Mouse (Mus musculus): ENCODE results near the gene Acvr1.

The Acvr1 gene

DNA sequence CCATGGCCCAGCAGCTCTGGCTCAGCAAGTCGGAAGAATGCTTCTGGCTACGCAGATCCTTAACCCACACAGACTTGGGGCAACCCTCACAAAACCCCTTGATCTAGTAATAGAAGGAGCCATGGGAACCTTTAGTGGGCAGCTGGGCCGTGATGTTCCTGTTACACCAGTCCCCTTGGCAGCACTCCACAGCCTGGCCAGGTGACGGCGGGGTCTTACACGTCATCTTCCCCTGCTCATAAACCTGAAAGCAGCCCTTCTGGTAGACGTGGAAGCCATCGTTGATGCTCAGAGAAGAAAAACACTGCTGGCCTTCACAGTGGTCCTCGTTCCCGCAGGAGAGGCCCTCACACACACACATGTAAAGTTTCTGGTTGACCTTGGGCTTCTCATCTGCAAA lies 87.4 kb downstream of the Acvr1 start:
- DNase-seq (ENCODE audit: low spot score in 2 of 2): no peak

- DNase-seq (ENCODE audit: low spot score in 2 of 2): no peak
These were observed 88.8 kb downstream of the Acvr1 start for GRCm38 (mm10) chr2:58478144-58478543.

DNA sequence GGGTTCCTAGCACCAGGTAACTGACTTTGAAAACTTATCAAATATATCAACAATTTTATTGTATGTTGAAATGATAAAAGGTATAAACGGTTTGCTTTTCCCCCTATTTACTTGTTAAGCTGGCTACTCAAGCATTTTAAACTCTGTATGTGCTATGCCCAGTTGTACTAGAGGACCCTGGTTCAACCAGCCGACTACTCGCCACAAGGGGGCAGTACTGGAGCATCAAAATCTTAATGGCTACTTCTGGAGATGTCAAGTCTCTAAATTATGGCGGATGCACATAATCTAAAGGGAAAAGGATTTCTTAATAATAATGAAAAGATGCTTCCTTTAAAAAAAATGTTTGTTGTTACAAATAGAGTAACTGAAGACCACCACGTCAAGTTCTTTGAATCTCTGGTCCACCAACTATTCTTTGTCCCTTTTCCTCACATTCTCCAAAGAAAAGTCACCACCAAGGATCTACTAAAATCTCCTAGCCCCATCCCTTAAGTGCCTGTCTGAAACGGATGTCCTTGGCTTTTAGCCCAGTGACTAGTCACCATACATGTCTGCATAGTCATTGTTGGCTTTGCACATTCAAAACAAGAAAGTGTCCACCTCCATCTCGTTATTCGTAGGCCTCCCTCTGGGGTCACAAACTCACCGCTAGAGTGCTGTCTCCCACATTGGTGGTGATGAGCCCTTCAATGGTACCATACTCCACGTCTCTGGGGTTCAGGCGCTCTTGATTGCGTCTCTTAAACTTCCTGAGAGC lies 89.8 kb downstream of the Acvr1 start:
- peak; percentile 57 to 84 for DNase-seq (ENCODE audit: low spot score in 2 of 2)

DNA sequence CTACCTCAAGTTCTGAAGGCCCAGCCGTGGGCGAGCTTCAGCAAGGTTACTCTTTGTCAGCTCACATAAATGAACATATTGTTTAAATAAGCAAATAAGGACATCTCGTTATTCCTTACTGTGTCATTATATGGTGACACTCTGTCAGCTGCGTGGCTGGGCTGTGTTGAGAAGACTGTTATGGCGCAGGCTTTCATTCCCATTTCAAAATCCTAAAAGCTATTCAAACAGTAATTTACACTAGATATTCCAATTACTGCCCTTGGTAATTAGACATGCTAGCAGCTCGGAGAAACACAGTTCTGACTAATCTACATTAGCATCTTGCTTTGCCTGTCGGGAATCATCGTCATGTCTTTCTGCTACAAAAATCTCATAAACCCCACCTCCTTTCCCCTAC lies 91.4 kb downstream of the Acvr1 start:
- DNase-seq (ENCODE audit: low spot score in 2 of 2): no peak

DNA sequence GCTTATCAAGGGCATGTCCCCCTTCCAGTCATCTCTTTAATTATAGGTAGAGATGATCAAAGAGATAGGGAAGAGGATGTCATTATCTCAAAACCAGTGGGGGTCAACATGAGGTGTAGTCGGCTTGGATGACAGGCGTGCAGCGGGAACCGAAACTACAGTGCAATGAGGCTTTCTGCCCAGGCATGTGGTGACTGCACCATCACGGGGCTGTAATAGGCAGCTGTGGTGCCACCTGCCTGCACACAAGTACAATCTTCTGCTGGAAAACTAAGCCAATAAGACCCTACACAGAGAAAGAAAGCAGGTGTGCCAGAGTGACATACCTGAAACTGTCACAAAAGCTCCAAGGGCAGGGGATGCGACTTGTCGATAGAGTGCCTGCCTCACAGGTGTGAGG lies 96.7 kb downstream of the Acvr1 start:
- DNase-seq (ENCODE audit: low spot score in 2 of 2): no peak

GRCm38 (mm10) chr2:58469816-58470215 lies 97.1 kb downstream of the Acvr1 start, which contains the start of gene Gm17409:
Gene Gm17409, plus strand, starts transcription at chr2:58470116.
- no peak for DNase-seq (ENCODE audit: low spot score in 2 of 2)

DNA sequence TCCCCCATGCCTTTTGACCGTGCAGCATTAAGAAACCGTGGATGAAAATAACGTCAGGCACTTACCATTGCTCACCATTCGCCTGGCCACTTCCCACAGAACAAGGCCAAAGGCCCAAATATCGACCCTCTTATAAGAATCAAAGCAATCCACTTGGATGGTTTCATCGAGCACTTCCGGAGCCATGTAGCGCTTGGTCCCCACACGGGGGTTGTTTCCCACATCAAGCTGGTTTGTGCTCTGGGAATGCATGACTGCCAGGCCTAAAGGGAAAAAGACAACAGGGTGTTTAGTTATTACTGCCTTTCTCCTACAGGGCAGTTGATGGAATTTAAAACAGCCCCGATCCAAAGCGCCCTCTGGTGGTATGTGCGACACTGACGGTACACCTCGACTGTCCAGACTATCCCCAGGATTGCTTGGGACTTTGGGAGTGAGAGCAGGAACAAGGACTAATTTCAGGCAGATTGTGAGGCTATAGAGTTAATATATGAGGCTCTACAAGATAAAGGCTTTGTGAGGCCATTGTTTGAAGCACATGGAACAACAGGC lies 108.1 kb downstream of the Acvr1 start:
- DNase-seq (ENCODE audit: low spot score in 2 of 2): no peak

DNA sequence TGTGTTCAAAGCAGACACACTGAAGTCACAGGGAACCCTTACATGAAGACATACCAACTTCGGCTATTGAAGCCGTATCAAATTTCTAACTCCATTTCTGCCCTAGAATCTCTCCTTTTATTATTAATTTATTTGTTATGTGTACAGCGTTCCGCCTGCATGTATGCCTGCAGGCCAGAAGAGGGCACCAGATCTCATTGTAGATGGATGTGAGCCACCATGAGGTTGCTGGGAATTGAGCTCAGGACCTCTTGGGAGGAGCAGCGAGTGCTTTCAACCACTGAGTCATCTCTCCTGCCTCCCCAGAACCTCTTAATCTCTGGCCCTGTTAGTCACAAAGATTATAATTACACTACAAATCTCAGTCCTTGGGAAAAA lies 109.5 kb downstream of the Acvr1 start:
- DNase-seq (ENCODE audit: low spot score in 2 of 2): no peak

DNA sequence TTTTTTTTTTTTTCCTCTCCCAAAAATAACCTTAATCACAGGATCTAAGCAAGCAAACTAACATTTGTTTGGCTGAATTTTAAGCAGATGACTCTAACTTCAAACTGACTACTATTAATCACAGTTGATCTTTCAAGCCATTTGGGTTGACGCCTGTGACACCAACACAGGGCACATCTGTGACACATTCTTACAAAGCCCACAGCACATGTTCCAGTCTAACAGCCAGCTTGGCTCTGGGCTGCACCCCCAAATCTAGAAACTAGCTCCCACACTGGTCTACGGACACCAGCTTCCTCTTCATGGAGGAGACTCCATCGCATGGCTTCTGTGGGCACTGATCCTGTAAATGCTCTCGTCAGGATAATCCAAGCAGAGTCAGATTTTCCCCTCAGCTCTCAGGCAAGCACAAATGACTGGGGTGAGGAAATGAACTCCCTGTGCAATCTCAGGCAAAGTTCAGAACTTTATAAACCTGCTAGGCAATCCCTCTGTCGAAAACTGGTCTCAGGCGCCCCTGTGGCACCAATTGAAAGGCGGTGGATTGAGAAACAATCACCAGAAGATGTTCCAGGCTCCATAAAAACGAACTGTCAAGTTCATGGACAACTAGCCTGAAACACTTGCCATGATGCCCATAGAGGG lies 110.0 kb downstream of the Acvr1 start:
- DNase-seq (ENCODE audit: low spot score in 2 of 2): no peak

DNA sequence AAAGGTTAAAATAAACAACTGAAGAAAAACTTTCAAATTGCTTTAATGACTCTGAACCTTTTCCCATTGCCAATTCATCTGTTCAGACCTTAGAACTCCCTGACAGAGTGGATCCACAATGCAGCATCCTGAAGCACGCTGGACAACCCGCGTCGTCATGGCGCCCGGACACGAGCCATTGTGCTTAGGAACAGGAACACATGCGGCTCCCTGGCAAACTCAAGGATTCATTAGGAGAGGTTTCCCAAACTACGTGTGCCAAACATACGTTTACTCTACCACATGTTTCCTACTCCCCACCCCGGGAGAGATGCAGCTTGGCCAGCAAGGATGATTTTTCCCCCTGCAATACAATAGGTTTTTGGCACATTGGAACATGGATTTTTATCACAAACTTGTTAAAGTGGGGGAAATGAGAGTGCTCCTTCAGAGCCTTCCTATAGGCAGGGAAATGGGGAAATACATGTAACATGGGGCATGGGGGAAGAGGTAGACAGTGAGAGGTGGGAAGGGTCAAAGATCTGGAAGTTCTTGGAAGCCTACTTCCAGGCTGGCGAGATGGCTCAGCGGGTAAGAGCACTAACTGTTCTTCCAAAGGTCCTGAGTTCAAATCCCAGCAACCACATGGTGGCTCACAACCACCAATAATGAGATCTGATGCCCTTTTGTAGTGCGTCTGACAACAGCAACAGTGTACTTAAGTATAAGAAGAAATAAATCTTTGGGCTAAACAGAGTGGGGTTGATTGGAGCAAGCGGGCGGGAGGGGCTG lies 112.7 kb downstream of the Acvr1 start:
- no peak for DNase-seq (ENCODE audit: low spot score in 2 of 2)

DNA sequence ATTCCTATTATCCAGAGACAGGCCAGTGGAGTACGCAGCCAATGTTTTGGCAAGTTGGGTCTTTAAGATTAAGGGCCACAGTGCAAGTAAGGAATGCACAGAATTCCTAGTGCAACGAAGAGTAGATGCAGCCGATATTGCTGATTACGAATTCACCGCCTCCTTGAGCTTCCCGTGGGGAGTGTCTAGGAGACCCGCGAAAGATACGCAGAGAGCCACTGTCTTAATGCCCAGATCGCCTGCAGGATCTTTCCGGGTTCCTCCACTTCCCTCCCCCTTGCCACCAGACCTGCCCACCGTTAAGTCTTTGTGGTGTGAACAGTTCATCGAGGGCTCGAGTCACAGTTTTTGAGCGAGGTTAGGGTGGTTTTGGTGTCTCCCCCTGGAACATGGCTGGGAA lies 120.0 kb downstream of the Acvr1 start:
- no peak for DNase-seq (ENCODE audit: low spot score in 2 of 2)

- no peak for DNase-seq (ENCODE audit: low spot score in 2 of 2)
These were observed 123.8 kb downstream of the Acvr1 start for GRCm38 (mm10) chr2:58443163-58443562.

DNA sequence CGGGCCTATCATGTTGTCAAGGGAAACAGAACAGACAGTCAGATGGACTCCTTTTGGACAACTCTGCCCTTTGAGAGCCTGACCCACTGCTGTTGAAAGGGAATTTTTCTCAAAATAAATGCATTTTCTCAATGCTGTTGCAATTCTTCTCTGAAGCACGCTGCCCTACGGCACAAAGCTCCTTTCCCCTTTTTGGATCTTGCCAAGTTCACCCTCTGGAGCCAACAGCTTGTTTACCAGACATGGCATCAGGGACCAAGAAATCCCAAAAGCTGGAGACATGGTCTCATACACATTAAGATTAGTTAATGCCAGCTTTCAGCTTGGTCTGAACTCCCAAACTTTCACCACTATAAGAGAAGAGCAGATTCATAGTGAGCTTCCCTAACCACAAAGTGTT lies 130.0 kb downstream of the Acvr1 start:
- DNase-seq (ENCODE audit: low spot score in 2 of 2): no peak

DNA sequence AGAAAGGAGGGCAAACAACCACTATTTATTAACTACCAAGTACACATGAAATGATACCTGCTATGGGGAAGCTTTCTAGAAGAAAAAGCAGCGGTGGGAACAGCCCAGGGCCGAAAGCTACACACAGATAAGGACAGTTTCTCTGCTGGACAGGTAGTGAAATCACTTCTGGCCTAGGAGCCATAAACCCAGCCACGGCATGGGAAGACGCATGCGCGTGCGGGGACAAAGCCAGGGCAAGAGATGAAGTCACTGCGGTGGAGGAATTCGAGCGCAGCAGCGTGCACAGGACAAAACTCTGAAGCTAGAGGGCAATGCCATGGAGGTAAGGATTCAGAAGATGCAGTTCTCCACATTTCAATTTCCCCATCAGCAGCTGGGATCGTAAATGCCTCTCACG lies 131.4 kb downstream of the Acvr1 start:
- no peak for DNase-seq (ENCODE audit: low spot score in 2 of 2)

- DNase-seq (ENCODE audit: low spot score in 2 of 2): no peak
These were observed 132.5 kb downstream of the Acvr1 start for GRCm38 (mm10) chr2:58434438-58434837.

- no peak for DNase-seq (ENCODE audit: low spot score in 2 of 2)
These were observed 133.6 kb downstream of the Acvr1 start for GRCm38 (mm10) chr2:58433317-58433716.

- no peak for DNase-seq (ENCODE audit: low spot score in 2 of 2)
These were observed 134.7 kb downstream of the Acvr1 start for GRCm38 (mm10) chr2:58432211-58432610.

DNA sequence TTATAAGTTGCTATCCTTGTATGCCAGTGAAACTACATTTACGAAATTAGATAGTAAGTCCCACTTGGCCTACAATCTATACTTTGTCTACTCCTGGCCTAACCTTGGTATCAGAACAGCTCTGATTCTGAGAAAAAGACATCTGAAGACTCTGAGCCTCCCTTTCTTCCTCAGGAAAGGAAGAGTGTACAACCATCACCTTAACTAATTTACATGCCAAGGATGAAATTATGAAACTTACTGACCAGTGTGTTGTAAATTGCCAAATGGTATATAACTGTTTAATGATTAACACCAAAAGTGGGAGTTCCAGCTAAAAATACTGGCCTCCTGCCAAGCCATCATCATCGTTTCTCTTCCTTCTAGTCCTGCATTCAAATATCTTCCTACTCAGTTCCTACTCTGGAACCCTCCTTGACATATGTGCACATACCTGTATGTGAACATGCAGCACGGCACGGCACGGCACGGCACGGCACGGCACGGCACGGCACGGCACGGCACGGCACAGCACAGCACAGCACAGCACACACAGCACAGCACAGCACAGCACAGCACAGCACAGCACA lies 141.4 kb downstream of the Acvr1 start:
- DNase-seq (ENCODE audit: low spot score in 2 of 2): no peak

GRCm38 (mm10) chr2:58423319-58423718 lies 143.6 kb downstream of the Acvr1 start:
- DNase-seq (ENCODE audit: low spot score in 2 of 2): no peak

- no peak for DNase-seq (ENCODE audit: low spot score in 2 of 2)
These were observed 147.4 kb downstream of the Acvr1 start for GRCm38 (mm10) chr2:58419571-58419970.

DNA sequence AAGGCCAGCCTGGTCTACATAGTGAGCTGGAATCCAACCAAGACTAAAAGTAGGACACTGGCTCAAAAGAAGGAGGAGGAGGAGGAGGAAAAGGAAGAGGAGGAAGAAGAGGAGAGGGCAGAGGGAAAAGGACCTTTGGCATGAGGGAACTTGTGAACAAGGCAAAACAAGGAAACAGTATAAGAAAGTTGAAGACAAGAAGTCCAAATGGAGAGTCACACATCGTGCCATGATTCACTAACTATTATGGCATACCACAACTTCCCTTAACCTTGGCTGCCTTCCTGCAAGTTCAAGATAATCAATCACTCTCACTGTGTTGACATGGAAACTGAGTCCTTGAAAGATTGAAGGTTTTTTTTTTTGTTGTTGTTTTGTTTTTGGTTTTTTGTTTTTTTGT lies 148.8 kb downstream of the Acvr1 start:
- no peak for DNase-seq (ENCODE audit: low spot score in 2 of 2)

DNA sequence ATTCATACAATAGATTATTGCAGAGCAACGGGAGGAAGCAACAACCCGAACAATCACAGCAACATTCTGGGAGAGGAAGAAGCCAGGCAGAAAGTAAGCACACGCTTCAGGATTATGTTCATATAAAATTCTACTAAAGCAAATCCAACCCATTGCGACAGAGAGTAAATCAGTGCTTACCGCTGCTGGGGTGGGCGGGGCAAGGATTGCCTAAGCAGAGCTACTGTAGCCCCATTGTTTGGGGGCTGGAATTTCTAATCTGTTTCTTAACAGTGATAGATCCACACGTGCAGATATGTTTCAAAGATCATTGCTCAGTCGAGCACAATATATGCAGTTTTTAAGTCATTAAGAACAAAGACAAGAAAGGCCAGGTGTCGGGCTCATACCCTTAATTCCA lies 149.3 kb downstream of the Acvr1 start:
- DNase-seq (ENCODE audit: low spot score in 2 of 2): no peak

All from urinary bladder, postnatal 4 days (tissue).